Mouse (Mus musculus) urinary bladder, postnatal 36 days (tissue): ENCODE measurements around the gene Slc3a1.

Source experiments
- DNase-seq, 2 experiments: peaks; one replicate each; pipeline ENCODE4 v3.0.0; 2022; ENCODE audit warnings: low spot score in 2 of 2, mixed read lengths in 1 of 2

Gene Slc3a1

GRCm38 (mm10) chr17:85028093-85028739 is at the start of gene Slc3a1:
Gene Slc3a1 (plus strand): TSS chr17:85028376.
- DNase-seq = no peak

GRCm38 (mm10) chr17:84981721-84982120 is 46.5 kb upstream of the Slc3a1 start:
- DNase-seq = no peak

- DNase-seq = no peak
These were observed 45.4 kb upstream of the Slc3a1 start for GRCm38 (mm10) chr17:84982735-84983134.

- DNase-seq = no peak
These were observed 41.8 kb upstream of the Slc3a1 start for GRCm38 (mm10) chr17:84986368-84986767.

- DNase-seq = no peak
These were observed 40.3 kb upstream of the Slc3a1 start for GRCm38 (mm10) chr17:84987834-84988410.

GRCm38 (mm10) chr17:84988514-84988913 is 39.7 kb upstream of the Slc3a1 start:
- DNase-seq = no peak

GRCm38 (mm10) chr17:84995844-84996243 is 32.3 kb upstream of the Slc3a1 start:
- DNase-seq = no peak

- no peak for DNase-seq
These were observed 30.5 kb upstream of the Slc3a1 start for GRCm38 (mm10) chr17:84997639-84998038.

- no peak for DNase-seq
These were observed 28.5 kb upstream of the Slc3a1 start for GRCm38 (mm10) chr17:84999636-85000035.

- no peak for DNase-seq
These were observed 14.7 kb upstream of the Slc3a1 start for GRCm38 (mm10) chr17:85013485-85013884.

GRCm38 (mm10) chr17:85014632-85015031 is 13.5 kb upstream of the Slc3a1 start:
- no peak for DNase-seq

- no peak for DNase-seq
These were observed 9.8 kb upstream of the Slc3a1 start for GRCm38 (mm10) chr17:85018344-85018743.

- DNase-seq = no peak
These were observed 9.4 kb upstream of the Slc3a1 start for GRCm38 (mm10) chr17:85018794-85019193.

GRCm38 (mm10) chr17:85020343-85020742 is 7.8 kb upstream of the Slc3a1 start:
- no peak for DNase-seq

GRCm38 (mm10) chr17:85023247-85024167 is 4.7 kb upstream of the Slc3a1 start:
- peak in 1 of 2 experiments; percentile 24 for DNase-seq

GRCm38 (mm10) chr17:85024237-85024636 is 3.9 kb upstream of the Slc3a1 start:
- no peak for DNase-seq

GRCm38 (mm10) chr17:85025151-85025550 is 3.0 kb upstream of the Slc3a1 start:
- DNase-seq = no peak

- no peak for DNase-seq
These were observed 1.7 kb upstream of the Slc3a1 start for GRCm38 (mm10) chr17:85026436-85026835.

GRCm38 (mm10) chr17:85027247-85027646 is 929 bp upstream of the Slc3a1 start:
- DNase-seq = no peak

- no peak for DNase-seq
These were observed 621 bp downstream of the Slc3a1 start for GRCm38 (mm10) chr17:85028797-85029196.

- no peak for DNase-seq
These were observed 2.5 kb downstream of the Slc3a1 start for GRCm38 (mm10) chr17:85030651-85031050.

GRCm38 (mm10) chr17:85033087-85033486 is 4.9 kb downstream of the Slc3a1 start:
- DNase-seq = no peak

GRCm38 (mm10) chr17:85034068-85034467 is 5.9 kb downstream of the Slc3a1 start:
- no peak for DNase-seq
